Mouse (Mus musculus) T-helper 2 cell (primary cell): ENCODE results near the gene Gng11.

ENCODE experiments used
- in situ Hi-C: fragments of 300-600 bp; cut with MboI, MseI; formaldehyde crosslinking; loops from one replicate; pipeline ENCODE4 v1.15.1; 2025; ENCODE audit warnings: high pct_unique_total_duplicates

Gng11 gene

DNA sequence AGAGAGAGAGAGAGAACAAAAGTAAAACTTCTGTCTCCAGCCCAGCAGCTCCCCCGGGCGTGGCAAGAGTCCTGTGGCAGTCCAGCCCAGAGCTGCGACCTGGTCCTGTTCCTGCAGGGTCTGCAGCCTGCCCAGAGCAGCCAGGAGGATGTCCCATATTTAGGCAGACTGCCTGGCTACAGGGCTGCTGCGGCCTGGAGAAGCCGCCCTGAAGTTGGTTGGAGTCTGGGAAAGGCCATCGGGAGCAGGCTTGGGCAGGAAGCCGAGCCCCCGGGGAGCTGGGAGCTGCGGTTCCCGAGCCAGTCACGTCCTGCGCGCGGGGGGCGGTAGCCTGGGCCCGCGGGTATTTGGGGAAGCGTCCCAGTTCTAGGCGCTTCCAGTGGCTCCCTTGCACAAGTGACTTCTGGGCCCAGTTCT lies at the start of gene Gng11:
TSS of gene Gng11 (plus strand) at position 15 of the 417 bp plus-strand sequence.
- in situ Hi-C loops, result no loop called here

- in situ Hi-C loops, result no loop called here
These were observed 48.7 kb upstream of the Gng11 start for GRCm38 (mm10) chr6:3954969-3955368.

DNA sequence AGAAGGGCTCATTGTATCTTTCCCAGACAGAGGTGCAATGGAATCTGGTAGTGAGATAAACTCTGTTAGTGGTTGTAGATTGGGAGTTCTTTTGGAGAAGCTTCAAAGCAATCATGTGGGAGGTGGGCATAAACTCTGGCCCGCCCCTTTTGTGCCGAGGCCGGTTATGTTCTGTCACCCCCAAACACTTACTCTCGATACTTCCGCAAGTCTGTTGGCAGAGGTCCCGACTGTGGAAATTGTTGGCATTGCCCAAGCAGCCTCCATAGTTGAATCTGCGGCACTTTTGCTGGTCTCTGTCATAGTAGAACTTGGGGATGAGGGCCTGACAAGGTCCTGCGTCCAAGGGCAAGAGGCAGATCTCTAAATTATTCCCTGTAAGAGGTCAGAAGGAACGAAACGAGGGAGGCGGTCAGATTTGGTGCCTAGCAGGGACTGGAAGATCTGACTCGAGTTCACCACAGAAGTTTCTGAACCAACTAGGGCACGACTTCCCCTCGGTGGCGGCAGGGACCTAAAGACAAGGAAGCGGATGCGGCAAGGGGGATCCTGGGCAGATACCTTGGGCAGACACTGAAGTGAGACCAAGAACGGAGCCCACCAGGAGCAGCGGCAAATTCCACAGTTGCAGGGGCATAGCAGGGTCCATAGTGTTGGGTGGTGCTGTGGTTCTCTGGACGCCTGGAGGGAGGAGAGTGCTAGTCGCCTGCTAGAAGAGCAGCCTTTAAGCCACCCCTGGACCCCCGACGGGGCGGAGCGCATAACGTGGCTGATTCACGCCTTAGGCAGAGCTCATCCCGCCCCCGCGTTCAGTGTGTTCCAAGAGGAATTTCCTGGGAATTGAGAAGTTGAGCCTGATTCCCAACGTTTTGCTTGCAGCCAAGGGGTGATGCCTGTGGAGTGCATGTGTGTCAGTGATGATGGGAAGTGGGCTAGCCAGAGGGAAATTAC lies 35.8 kb upstream of the Gng11 start:
- in situ Hi-C loops, result no loop called here

DNA sequence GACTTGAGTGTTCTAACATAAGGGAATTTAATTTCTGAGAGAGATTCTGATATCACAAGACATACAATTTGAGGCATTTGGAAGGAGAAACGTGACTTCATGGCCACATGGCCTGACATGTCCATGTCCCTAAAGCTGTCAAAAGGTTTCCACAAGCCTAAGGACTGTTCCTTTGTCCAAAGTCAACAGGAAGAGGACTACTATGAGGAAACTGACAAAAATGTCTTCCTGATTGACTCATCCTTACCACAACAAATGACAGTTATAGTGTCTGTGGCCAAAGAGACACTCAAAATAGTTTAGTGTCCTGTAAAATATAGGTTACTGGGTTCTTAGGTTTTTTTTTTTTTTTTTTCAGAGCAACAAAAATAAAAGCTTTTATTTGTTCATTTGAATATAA lies 30.0 kb upstream of the Gng11 start:
- in situ Hi-C loops, result no loop called here

DNA sequence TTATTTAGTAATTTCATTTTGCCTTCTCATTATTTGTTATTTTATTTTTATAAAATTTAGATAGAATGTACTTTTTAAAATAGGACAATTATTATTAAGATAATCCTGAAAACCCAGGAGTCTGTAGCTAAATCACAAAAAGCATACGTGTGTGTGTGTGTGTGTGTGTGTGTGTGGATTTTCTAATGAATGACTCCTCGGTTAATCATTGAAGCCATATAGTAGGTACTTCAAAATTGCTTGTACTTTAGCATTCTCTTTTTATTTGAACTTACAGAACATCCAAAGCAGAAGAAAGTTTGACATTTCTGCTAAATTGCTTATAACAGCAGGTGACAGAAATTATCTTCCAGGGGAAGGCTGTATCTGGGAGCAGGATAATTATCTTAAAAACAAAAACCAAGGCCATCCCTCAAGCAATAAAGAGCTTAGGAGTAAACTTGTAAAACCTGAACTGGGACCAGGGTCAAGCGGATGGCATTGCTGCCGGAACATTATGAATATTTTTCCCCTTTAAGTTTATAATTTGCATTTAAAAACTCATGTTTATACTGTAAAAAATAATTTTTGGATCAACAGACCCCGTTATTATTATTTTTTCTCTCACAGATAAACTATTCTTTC lies 20.9 kb upstream of the Gng11 start:
- in situ Hi-C loops, result no loop called here

- in situ Hi-C loops, result no loop called here
These were observed 15.0 kb upstream of the Gng11 start, which contains the start of gene Tfpi2 for GRCm38 (mm10) chr6:3988750-3989149. Gene Tfpi2 (minus strand): TSS chr6:3988919.

DNA sequence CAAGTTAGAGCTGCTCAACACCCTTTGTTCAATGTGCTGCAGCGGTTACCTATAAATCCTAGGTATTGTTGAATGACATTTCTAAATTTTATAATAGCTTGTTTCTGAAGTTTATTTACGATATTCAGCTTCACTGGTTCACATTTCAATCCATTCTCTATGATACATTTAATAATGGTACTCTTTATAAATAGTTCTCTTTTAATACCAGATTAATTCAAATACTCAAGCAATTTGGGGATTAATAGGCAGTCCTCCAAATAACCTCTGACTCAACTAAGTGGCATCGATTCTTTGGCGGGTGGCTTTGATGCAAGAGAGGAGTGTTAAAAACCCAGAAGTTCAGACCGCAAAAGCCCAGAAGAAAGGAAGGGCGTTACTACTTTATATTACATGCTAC lies 10.2 kb upstream of the Gng11 start, which contains the start of gene Gngt1:
TSS of gene Gngt1 (plus strand) at position 301 of the 400 bp plus-strand sequence.
- in situ Hi-C loops, result no loop called here

DNA sequence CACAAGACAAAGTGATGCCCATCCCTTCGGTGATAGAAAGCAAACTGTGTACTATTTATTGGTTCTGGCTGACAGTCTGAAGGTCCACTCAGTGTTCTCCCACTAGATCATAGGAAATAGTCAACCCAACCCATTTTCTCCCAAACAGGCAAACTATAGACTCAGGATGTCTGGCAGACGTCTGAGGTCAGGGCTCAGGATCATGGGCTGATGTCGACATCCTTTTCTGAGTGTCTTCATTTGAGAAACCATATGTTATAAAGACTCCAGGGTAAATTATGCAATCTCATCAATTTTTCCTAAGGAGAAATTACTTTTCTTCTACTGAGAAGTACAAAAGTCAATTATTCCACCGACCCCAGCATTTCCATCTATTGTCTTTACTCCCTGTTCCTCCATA lies 5.6 kb upstream of the Gng11 start:
- in situ Hi-C loops, result no loop called here

GRCm38 (mm10) chr6:3999296-3999695 lies 4.4 kb upstream of the Gng11 start:
- in situ Hi-C loops, result no loop called here

DNA sequence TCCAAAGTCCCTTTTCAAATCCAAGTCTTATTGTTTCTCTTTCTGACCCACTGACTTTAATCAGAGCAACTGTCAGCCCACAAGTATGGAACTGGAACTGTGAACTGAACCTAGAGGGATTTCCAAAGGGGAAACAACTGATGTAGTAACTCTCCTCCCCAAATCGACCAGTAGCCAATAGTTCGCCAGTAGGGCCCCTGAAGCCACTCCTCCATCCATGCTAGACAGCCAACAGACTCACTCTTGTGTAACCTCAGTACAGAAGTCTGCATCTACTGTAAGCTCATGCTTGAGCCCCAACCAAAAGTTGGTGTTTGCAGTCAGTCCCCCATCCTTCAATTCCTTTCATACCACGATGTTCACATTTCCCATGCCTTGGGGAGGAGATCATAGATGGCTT lies 3.0 kb upstream of the Gng11 start:
- in situ Hi-C loops, result no loop called here

- in situ Hi-C loops, result no loop called here
These were observed 259 bp upstream of the Gng11 start for GRCm38 (mm10) chr6:4003445-4003844.

- in situ Hi-C loops, result no loop called here
These were observed 1.1 kb downstream of the Gng11 start for GRCm38 (mm10) chr6:4004808-4005207.

GRCm38 (mm10) chr6:4008501-4009040 lies 4.9 kb downstream of the Gng11 start:
- in situ Hi-C loops, result no loop called here

GRCm38 (mm10) chr6:4009548-4009947 lies 5.8 kb downstream of the Gng11 start:
- in situ Hi-C loops, result no loop called here

- in situ Hi-C loops, result no loop called here
These were observed 18.9 kb downstream of the Gng11 start for GRCm38 (mm10) chr6:4022645-4023044.

DNA sequence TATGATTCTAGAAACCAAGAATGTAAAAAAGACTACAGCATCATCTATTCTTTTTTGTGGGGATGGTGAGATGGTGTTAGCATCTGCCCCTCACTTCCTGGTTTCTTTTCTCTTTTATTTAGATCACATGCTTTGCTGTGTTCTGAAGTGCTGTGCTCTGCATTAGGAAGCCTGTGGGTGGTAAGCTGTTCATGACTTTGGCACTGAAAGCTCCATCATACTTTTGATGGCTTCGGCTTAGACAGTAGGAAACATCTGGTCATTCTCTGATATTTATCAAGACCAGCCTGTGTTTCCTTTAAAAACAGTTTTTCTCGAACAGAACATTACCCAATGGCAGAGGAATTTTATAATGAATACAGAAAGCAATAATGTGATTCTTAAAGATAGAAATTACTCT lies 22.7 kb downstream of the Gng11 start:
- in situ Hi-C loops, result no loop called here

DNA sequence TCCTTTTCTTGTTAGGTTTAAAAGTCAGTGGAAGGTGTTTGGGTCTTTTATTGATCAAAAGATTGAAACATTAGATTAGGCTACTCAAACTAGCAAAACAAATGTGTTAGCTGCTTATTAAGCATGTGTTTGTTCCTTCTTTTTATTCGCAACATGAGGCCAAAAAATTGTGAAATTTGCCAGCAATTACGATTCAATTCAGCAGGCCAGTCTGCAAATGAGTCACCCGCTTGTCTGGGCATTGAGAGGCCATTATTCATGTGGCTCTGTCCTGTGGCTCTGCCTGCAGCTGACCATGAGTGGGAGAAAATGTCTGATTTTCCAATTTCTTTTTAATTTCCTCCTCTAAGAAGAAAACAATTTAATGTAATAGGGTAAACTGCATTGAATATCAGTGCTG lies 27.3 kb downstream of the Gng11 start:
- in situ Hi-C loops, result no loop called here

GRCm38 (mm10) chr6:4041821-4042220 lies 38.1 kb downstream of the Gng11 start:
- in situ Hi-C loops, result no loop called here

DNA sequence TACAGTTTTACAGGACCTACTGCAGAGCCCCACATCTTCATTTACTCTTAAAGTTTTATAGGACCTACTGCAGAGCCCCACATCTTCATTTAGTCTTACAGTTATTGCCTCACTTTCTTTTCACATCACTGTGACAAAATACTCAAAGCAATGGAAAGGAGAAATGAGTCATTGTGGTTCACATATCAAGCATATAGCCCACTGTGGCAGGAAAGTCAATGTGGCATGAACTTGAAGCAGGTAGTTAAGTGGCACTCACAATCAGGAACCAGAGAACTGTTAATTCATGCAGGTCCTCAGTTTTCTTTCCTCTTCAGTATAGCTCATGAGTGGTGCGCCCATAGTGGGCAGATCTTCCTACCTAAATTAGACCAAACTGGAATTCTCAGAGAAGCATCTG lies 43.5 kb downstream of the Gng11 start:
- in situ Hi-C loops, result no loop called here

DNA sequence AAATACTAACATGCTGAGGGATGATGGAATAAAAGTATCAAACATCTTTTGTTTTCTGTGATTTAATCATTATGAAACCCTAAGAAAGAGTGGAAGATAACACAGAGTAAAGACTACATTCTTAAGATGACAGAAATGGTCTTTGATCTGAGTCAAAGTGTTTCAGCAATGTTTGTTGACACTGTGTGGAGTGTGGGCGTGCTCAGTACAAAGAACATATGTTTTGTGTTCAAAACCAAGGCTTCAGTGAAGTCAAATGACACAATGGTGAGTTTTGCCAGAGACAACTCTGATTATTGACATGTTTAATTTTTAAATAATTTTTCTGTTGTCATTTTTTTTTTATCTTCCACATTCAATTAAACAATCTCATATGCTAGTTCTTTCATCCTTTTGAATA lies 49.1 kb downstream of the Gng11 start:
- in situ Hi-C loops, result no loop called here

GRCm38 (mm10) chr6:4054387-4054786 lies 50.7 kb downstream of the Gng11 start:
- in situ Hi-C loops, result no loop called here
